Mouse (Mus musculus): ENCODE results near the gene Plch2. TPM values are rescaled to one million over a fixed set of nuclear protein-coding genes. Genes with fewer than 3 reads are reported as not detected.
A peak's percentile ranks its signal among the peaks of the same experiment; 100 is the strongest.

The Plch2 gene
- polyA plus RNA-seq, 1 experiment: 0.23 TPM

GRCm38 (mm10) chr4:154957289-154957993 lies 99.1 kb downstream of the Plch2 start:
- TF ChIP-seq POLR2A (IDR thresholded peaks at IDR 0.05; ENCODE audit: low read depth, low read length) (no peak), CTCF (IDR thresholded peaks at IDR 0.05; ENCODE audit: borderline replicate concordance, insufficient read depth, low read length) (no peak)
- Histone ChIP-seq H3K4me3 (ENCODE audit: insufficient read depth, low read length) (no peak overlapping the region), H3K4me1 (ENCODE audit: control insufficient read depth, insufficient read depth, low read length) (no peaks in the 10 kb centered on the region), H3K27ac (ENCODE audit: insufficient read depth, low read length) (no peak overlapping the region)

GRCm38 (mm10) chr4:154956604-154957003 lies 100.0 kb downstream of the Plch2 start:
- no peak overlapping the region for H3K27ac ChIP-seq (ENCODE audit: insufficient read depth, low read length)
- TF ChIP-seq POLR2A (IDR thresholded peaks at IDR 0.05; ENCODE audit: low read depth, low read length) (no peak), CTCF (IDR thresholded peaks at IDR 0.05; ENCODE audit: borderline replicate concordance, insufficient read depth, low read length) (no peak)
- H3K4me1 ChIP-seq (ENCODE audit: control insufficient read depth, insufficient read depth, low read length): no peaks in the 10 kb centered on the region
- H3K4me3 ChIP-seq (ENCODE audit: insufficient read depth, low read length): no peak overlapping the region

- TF ChIP-seq POLR2A (IDR thresholded peaks at IDR 0.05; ENCODE audit: low read depth, low read length) (no peak), CTCF (IDR thresholded peaks at IDR 0.05; ENCODE audit: borderline replicate concordance, insufficient read depth, low read length) (no peak)
- no peak overlapping the region for H3K27ac ChIP-seq (ENCODE audit: insufficient read depth, low read length)
- no peaks in the 10 kb centered on the region for H3K4me1 ChIP-seq (ENCODE audit: control insufficient read depth, insufficient read depth, low read length)
- H3K4me3 ChIP-seq (ENCODE audit: insufficient read depth, low read length): no peak overlapping the region
These were observed 103.9 kb downstream of the Plch2 start for GRCm38 (mm10) chr4:154952461-154953241.

GRCm38 (mm10) chr4:154949589-154949982 lies 107.0 kb downstream of the Plch2 start:
- Histone ChIP-seq H3K4me3 (ENCODE audit: insufficient read depth, low read length) (no peak overlapping the region), H3K4me1 (ENCODE audit: control insufficient read depth, insufficient read depth, low read length) (no peaks in the 10 kb centered on the region), H3K27ac (ENCODE audit: insufficient read depth, low read length) (no peak overlapping the region)
- TF ChIP-seq CTCF (IDR thresholded peaks at IDR 0.05; ENCODE audit: borderline replicate concordance, insufficient read depth, low read length): no peak
- TF ChIP-seq POLR2A (IDR thresholded peaks at IDR 0.05; ENCODE audit: low read depth, low read length): no peak

GRCm38 (mm10) chr4:154948940-154949588 lies 107.5 kb downstream of the Plch2 start:
- no peak for TF ChIP-seq CTCF (IDR thresholded peaks at IDR 0.05; ENCODE audit: borderline replicate concordance, insufficient read depth, low read length)
- no peak for TF ChIP-seq POLR2A (IDR thresholded peaks at IDR 0.05; ENCODE audit: low read depth, low read length)
- H3K4me1 ChIP-seq (ENCODE audit: control insufficient read depth, insufficient read depth, low read length): no peaks in the 10 kb centered on the region
- no peak overlapping the region for H3K4me3 ChIP-seq (ENCODE audit: insufficient read depth, low read length)
- H3K27ac ChIP-seq (ENCODE audit: insufficient read depth, low read length): no peak overlapping the region

- H3K4me3 ChIP-seq (ENCODE audit: insufficient read depth, low read length): no peak overlapping the region
- H3K4me1 ChIP-seq (ENCODE audit: control insufficient read depth, insufficient read depth, low read length): no peaks in the 10 kb centered on the region
- no peak for TF ChIP-seq CTCF (IDR thresholded peaks at IDR 0.05; ENCODE audit: borderline replicate concordance, insufficient read depth, low read length)
- TF ChIP-seq POLR2A (IDR thresholded peaks at IDR 0.05; ENCODE audit: low read depth, low read length): no peak
- no peak overlapping the region for H3K27ac ChIP-seq (ENCODE audit: insufficient read depth, low read length)
These were observed 108.3 kb downstream of the Plch2 start for GRCm38 (mm10) chr4:154948066-154948939.

- no peaks in the 10 kb centered on the region for H3K4me1 ChIP-seq (ENCODE audit: control insufficient read depth, insufficient read depth, low read length)
- H3K27ac ChIP-seq (ENCODE audit: insufficient read depth, low read length): no peak overlapping the region
- no peak overlapping the region for H3K4me3 ChIP-seq (ENCODE audit: insufficient read depth, low read length)
- no peak for TF ChIP-seq POLR2A (IDR thresholded peaks at IDR 0.05; ENCODE audit: low read depth, low read length)
- no peak for TF ChIP-seq CTCF (IDR thresholded peaks at IDR 0.05; ENCODE audit: borderline replicate concordance, insufficient read depth, low read length)
These were observed 110.3 kb downstream of the Plch2 start for GRCm38 (mm10) chr4:154946319-154946718.

GRCm38 (mm10) chr4:154944121-154944590 lies 112.4 kb downstream of the Plch2 start:
- TF ChIP-seq CTCF (IDR thresholded peaks at IDR 0.05; ENCODE audit: borderline replicate concordance, insufficient read depth, low read length) (peak; percentile 76), POLR2A (IDR thresholded peaks at IDR 0.05; ENCODE audit: low read depth, low read length) (no peak)
- Histone ChIP-seq H3K4me1 (ENCODE audit: control insufficient read depth, insufficient read depth, low read length) (no peaks in the 10 kb centered on the region), H3K27ac (ENCODE audit: insufficient read depth, low read length) (no peak overlapping the region), H3K4me3 (ENCODE audit: insufficient read depth, low read length) (no peak overlapping the region)

Data from embryonic fibroblast, embryonic 13.5 days (primary cell).